In genomic region chr4:154582607-154583236, GRCm38 (mm10) we compare ENCODE assay signal across 15 mouse cellular contexts. TPM values are rescaled to one million over a fixed set of nuclear protein-coding genes. Genes with fewer than 3 reads are reported as not detected.
DNase-seq lines count a peak whose midpoint lies in the region; ATAC-seq lines count a peak whose summit lies in the region.
"Had no signal": no experiment of that assay in that cellular context is flagged by ENCODE, and none has a peak within 500 bp of the region (broad histone marks: within the 10 kb centered on the region; RNA-seq: fewer than 3 reads in every experiment).

No protein-coding gene starts in this region.

- no peaks in the 10 kb centered on the region for H3K9me3 ChIP-seq in embryonic facial prominence, embryonic 10.5 days
- H3K9me3 ChIP-seq in limb, embryonic 10.5 days (replicated peaks), result no peaks in the 10 kb centered on the region
- H3K9me3 ChIP-seq: embryonic facial prominence, embryonic 12.5 days; liver, embryonic 12.5 days had no signal

- H3K27ac ChIP-seq in embryonic facial prominence, embryonic 10.5 days (replicated peaks), result 0 out of 2 replicates have a peak overlapping the region, but pooled peaks have one; percentile 72
- H3K27ac ChIP-seq in limb, embryonic 10.5 days, result no peak overlapping the region
- H3K27ac ChIP-seq: embryonic facial prominence, embryonic 12.5 days; liver, embryonic 12.5 days had no signal

- no peak for ATAC-seq in erythroblast, adult 5-6 weeks (replicated peaks; ENCODE audit: low FRiP score, poor library complexity, severe bottlenecking)
- ATAC-seq: liver, embryonic 12.5 days had no signal

- intact Hi-C loops in left cerebral cortex, postnatal 14 days (cut with DNase I), result no loop called here

- peaks cover 37% of the 10 kb centered on the region; the same call in 1 of the 2 replicates for H3K27me3 ChIP-seq in embryonic facial prominence, embryonic 10.5 days (replicated peaks; ENCODE audit: low read depth, poor library complexity, severe bottlenecking)
- H3K27me3 ChIP-seq in limb, embryonic 10.5 days (ENCODE audit: low read depth, poor library complexity, severe bottlenecking), result no peaks in the 10 kb centered on the region
- H3K27me3 ChIP-seq: liver, embryonic 12.5 days had no signal

- 72% methylated on average over 21 of the region's 21 CpGs for WGBS in embryonic facial prominence, embryonic 10.5 days
- 82% methylated on average over 21 of the region's 21 CpGs for WGBS in limb, embryonic 10.5 days

- DNase-seq in left cerebral cortex, postnatal 14 days (ENCODE audit: low spot score in 2 of 2), result peak; percentile 17 to 48
- DNase-seq in left cerebral cortex, adult 18-20 months (ENCODE audit: low spot score in 2 of 2), result no peak
- no peak for DNase-seq in embryonic facial prominence, embryonic 10.5 days (ENCODE audit: low spot score)
- peak; percentile 18 to 19 for DNase-seq in frontal cortex, adult 2 months (ENCODE audit: extremely low spot score in 1 of 2, low spot score in 1 of 2)
- peak; percentile 31 for DNase-seq in limb, embryonic 10.5 days (ENCODE audit: low spot score)
- DNase-seq in lung, postnatal 4 days, result no peak
- no peak for DNase-seq in natural killer cell, adult 2 months (ENCODE audit: low spot score in 2 of 2)
- DNase-seq: adrenal gland, adult 8-10 months; cerebellum, adult 2 months; heart, postnatal 14 days; kidney, adult 8-10 months; lung, postnatal 14 days had no signal

- H3K36me3 ChIP-seq in embryonic facial prominence, embryonic 10.5 days (replicated peaks), result no peaks in the 10 kb centered on the region
- H3K36me3 ChIP-seq in limb, embryonic 10.5 days, result peaks cover 28% of the 10 kb centered on the region
- H3K36me3 ChIP-seq: embryonic facial prominence, embryonic 12.5 days; liver, embryonic 12.5 days had no signal

- peaks cover 96% of the 10 kb centered on the region for H3K4me1 ChIP-seq in embryonic facial prominence, embryonic 10.5 days
- peaks cover 95% of the 10 kb centered on the region for H3K4me1 ChIP-seq in limb, embryonic 10.5 days

- H3K4me3 ChIP-seq in embryonic facial prominence, embryonic 10.5 days, result no peak overlapping the region
- no peak overlapping the region for H3K4me3 ChIP-seq in limb, embryonic 10.5 days
- H3K4me3 ChIP-seq: embryonic facial prominence, embryonic 12.5 days; liver, embryonic 12.5 days had no signal

RNA-seq across cellular contexts. Expression of gene Prdm16, which starts 54.0 kb away (rescaled TPM):
- total RNA-seq in left cerebral cortex, postnatal 14 days (2021), result 1 to 10 TPM; 6.8 TPM
- total RNA-seq in left cerebral cortex, adult 18-20 months (2021), result 1 to 10 TPM; 8.3 to 8.8 TPM
- polyA plus RNA-seq in embryonic facial prominence, embryonic 10.5 days (2016; fragmentation: Nextera tagmentation; extraction: Ambion mirVana), result 33.9 and 44.5 TPM in 2 replicates
- polyA plus RNA-seq in frontal cortex, adult 2 months (2012; rRNA removed), result 5.0 and 5.4 TPM in 2 replicates
- 67.4 and 93.9 TPM in 2 replicates for polyA plus RNA-seq in limb, embryonic 10.5 days (2016; fragmentation: Nextera tagmentation; extraction: Ambion mirVana)
- 2.1 TPM in 1 of 2 replicates, not detected in the other for total RNA-seq in erythroblast, adult 5-6 weeks (2015; ENCODE audit: low replicate concordance)
- 1.7 and 3.0 TPM in 2 replicates for total RNA-seq in erythroblast, adult 5-6 weeks (2017; ENCODE audit: low replicate concordance)

Comparison
In these comparisons a context has a peak if more than half of its experiments do, and no peak if none do; other contexts are left out.
1. DNase-seq: peak in left cerebral cortex, postnatal 14 days (2 of 2), frontal cortex, adult 2 months (2 of 2) and limb, embryonic 10.5 days (single experiment); none in left cerebral cortex, adult 18-20 months (0 of 2), embryonic facial prominence, embryonic 10.5 days (single experiment), lung, postnatal 4 days (0 of 2) and natural killer cell, adult 2 months (0 of 2).